Mouse (Mus musculus) left cerebral cortex, adult 8-10 months (tissue): Measurements from ENCODE around the gene Ppih. TPM values are rescaled to one million over a fixed set of nuclear protein-coding genes. Genes with fewer than 3 reads are reported as not detected.
"Not testable (repeated sequence)": the region's sequence is repeated elsewhere in the genome, so short reads cannot be mapped to it uniquely, and the experiment has no call there.

Experiments
- DNase-seq, 2 experiments: peaks; one replicate each; pipeline ENCODE4 v3.0.0; 2022; ENCODE audit warnings: low spot score in 2 of 2
- total RNA-seq, 4 experiments: library from RNA; stranded (reverse); gene quantifications; 2 replicates each; pipeline ENCODE4 v1.2.4; 2022

The Ppih gene
- total RNA-seq, 4 experiments from 2014 or later = 15.9 to 18.6 (median 17.5) TPM

DNA sequence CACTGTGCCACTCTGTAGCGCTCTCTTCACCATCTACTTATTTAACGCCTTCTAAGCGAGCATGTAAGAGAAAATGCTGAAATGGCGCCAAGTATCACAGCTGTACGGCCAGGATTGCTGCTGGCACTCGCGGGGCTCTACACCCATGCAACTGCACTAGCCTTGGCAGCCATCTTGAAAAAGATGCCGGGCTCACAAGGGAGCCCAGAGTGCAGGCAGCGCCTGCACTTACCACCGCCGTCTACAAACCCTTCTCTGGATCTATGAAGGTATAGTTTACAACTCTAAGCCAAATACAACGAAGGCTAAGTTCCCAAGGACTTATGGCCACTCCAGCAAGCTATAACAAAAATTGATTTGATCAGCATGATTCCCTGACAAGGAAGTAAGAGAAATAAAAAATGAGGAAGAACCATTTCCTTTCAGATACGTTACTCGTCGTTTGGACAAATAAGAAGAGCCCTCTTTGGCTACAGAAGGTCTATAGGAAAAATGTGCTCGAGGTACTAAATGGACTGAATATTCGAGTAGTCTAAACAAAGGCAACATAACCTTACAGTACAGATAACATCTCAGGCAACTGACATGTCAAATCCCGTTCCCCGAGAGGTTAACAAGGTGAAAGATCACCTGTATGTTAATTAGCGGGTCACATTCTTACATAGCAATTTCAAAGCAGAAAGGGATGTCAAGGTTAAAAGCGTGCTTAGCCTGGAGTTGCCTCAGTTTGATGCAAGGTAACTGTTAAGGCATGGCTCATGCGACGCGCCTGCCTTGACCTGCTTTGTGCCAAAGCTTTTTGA lies 27.4 kb downstream of the Ppih start:
- peak; percentile 26 to 56 for DNase-seq

DNA sequence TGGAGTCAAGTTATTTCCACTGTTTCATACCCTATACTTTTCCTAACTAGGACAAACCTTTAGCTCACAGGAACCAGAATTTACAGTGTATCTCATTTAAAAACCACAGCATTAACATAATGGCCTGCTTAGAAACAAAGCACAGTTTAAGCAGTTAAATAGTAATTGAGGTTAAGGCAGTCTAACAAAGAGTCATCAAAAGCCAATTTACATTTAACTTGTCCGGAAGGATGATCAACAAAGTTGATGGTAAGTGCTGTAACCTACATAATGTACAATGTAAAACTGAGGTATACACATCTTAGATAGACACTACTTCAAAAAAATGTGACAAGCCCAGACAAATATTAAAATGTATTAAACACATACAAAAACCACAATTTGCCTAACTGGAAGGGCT lies 28.4 kb downstream of the Ppih start:
- no peak for DNase-seq

DNA sequence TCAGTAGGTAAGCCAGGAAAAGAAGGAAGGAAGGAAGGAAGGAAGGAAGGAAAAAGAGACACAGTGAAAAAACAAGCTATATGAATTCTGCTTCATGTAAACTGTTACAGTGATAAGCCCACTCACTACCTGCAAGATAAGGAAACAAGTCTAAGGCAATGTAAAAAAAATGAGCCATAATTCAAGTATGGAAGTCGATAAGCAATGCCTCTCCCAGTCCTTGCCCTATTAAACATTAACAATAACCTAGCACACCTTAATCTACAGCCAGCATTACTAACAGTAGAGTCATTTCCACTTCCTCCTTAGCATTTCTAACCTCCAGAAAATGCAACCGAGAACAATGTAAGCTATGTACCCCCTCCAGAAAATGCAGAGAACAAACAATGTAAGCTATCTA lies 35.0 kb downstream of the Ppih start:
- no peak for DNase-seq

DNA sequence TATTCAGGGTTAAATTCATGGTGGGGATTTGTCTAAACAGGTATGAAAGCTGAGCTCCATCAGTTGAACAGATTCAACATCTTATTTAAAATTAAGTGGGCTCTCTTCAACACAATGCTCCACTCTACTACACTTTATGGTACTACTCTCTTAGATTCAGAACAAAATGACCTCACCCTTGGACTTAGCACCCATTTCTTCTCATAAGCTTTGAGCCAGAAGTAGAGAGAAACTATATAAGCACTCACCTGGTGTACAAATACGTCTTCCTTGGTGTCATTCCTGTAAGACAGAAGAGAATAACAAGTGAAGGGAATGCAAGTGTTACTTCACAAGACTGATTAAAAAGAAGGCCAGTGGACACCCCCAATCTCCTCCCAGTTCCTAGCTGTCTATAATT lies 35.5 kb downstream of the Ppih start:
- no peak for DNase-seq

DNA sequence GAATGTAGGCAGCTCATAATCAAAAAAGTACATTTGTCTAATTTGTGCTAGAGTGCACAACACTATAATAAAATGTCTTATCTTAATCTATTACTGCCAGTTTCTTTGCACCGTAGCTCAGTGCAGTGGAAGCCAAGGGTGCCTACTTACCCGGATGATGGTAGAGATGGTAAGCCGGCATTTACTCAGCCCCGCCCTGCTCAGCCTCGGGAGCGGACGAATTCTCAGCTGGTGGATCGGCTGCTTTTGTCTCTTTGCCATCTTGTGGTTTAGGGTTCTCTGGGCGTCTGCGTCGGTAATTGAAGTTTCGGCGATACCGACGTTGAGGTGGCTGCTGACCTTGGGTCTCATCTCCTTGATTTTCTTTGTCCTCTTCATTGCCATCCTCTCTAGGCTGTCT lies 41.6 kb downstream of the Ppih start:
- DNase-seq = not testable (repeated sequence)

DNA sequence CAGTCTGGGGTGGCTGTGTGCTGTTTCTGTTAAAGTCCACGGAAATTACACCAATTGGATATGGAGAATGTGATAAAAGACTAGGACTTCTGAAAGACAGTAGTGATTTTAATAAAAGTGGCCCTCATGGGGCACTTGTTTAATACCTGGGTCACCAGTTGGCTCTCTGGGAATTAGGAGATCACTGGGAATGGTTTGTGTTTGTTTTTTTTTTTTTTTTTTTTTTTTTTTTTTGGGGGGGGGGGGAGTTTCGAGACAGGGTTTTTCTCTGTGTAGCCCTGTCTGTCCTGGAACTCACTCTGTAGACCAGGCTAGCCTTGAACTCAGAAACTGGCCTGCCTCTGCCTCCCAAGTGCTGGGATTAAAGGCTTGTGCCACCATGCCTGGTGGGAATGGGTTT lies 44.6 kb downstream of the Ppih start:
- DNase-seq = no peak

DNA sequence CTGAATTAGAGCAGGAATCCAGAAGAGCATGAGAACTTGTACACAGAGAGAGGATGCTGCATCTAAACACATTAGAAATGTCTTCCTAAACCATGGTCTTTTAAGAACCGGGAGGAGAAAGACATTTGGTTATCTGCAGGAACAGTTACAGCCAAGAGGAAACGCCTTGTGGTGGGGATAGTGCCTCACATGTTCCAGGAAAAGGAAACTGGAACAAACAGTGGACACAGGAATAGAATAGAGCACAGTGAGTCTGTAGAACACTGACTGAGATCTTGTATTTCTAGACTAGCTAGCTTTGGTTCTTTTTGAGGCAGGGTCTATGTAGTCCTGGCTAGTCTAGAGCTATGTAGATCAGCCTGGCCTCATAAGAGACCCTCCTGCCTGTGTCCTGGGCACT lies 45.1 kb downstream of the Ppih start:
- DNase-seq = no peak

DNA sequence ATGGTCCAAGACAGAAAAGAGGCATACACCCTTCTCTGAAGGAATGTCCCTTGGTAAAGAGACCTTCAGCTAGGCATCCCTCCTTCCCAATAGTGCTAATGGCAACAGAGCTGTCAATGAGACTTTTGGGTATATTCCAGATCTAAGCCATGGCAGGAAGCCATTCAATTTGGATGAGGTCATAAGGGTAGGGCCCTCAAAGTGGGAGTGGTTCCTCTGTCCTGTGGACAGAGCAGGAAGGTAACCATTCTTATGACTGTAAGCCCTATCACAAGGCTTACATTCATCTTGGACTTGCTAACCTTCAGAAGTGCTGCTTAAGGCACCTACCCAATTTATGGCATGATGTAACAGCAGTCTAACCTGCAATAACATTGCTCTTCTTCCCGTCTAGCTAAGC lies 45.7 kb downstream of the Ppih start:
- DNase-seq = no peak

DNA sequence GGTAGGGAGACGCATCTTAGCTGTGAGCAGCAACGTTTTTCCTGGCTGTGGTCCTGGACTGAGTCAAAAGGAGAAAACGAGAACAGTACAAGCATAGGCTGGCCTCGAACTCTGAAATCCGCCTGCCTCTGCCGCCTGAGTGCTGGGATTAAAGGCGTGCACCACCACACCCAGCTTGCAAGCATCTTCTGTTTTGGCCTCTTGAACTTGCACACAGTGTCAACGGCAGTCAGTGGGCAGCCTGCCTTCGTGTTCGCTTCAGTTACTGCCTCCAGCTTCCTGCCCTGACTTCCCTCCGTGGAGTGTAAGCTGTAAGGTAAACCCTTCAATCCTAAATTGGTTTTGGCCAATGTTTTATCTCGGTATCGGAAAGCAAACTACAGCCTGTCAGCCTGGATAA lies 53.7 kb downstream of the Ppih start:
- DNase-seq = no peak

DNA sequence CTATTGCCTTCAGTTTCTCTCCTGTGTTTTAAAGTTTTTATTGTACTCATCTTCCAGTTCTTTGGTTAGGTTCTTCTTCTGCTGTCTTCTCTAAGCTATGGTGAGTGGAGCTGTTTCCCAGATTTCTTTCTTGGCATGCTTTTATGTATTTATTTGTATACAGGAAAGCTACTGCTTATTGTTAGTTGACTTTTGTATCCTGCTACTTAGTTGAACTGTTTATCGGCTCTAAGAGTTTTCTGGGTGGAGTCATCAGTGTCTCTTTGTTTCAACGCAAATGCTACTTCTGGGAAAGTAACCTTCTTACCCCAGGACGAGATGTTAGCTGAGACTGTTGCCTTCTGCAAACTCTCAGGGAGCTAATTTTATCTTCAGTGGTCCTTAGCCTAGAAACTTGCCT lies 56.9 kb downstream of the Ppih start:
- no peak for DNase-seq

DNA sequence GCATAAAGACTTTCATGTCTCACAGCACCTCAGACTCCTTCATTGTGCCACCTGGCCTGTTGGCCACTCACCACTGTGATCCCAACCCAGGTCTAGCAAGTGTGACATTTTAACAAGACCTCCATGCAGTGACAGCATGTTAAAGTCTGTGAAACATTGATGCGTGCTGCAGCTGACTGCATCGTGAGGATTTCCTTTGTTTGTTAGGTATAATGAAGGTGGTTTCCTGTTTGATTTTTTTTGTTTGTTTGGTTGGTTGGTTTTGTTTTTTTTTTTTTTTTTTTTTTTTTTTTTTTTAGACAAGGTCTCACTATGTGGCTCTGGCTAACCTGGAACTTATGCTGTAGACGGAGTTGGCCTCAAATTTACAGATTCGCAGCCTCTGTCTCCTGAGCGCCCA lies 57.9 kb downstream of the Ppih start:
- DNase-seq = no peak

DNA sequence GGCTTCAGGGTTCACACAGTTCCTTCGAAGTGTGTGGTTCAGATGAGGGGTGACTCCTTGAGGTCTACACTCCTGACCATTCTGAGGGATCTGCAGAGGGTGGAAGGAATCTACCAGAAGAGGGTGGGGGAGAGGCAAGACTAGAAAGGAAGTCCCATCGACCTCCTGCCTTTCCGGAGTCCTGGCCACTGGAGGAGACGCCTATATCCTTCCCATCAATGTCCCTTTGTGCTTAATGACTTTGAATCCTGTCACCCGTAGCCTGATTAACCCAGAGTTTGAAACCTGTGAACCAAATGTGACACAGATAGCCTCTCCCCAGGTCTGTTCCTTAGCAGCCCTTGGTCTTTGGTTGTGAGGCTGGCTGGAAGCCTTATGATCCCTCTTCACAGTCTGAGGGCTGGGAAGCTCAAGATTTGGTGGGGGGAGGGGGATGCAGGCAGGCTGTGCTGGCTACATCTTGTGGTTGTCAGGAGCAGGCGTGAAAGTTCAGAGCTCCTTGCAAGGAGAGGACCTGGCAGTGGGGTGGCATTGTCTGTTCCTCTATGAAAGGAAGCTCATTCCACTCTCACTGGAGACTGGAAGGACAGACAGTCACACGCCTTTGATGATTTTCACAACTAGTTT lies 59.1 kb downstream of the Ppih start:
- DNase-seq = no peak

DNA sequence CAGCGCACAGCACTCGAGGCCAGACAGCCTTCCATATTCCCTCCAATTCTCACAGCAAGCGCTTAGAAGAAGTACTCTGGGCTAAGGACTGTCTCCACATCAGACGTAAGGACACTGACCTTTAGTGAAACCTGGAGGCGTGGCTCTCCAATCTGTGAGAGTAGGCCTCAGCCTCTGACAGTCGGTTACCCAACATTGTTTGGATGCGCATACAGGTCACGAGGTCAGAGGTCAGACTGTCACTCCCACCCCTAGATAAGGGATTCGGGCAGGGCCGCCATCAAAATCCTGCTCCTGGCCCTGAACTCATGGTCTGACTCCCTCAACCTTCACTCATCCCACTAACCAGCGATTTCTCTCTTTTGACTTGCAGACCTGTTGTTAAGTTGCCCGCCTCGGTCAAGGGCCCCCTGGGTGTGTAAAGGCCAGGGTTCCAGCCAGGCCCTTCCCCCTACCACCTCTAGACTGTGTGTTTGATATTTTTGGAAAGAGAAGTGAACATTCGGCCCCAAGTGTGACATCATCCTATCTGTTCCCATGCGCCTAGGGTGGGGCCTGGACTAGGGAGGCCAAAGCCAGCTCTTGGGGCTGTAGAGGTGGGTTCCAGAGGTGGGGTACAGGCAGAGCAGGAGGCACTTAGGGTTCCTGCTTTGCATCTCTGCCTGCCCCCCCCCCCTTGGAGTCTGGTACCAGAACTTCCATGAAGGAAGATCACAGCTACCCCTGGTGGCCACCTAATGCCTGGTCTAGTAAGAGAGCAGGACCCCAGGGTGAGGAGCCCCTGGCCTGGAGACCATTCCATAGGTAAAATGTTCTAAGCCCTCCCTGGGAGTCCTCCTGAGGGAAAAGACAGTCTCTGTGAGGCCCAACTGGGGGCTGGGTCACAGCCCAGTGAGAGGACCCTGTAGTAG lies 60.7 kb downstream of the Ppih start:
- no peak for DNase-seq

DNA sequence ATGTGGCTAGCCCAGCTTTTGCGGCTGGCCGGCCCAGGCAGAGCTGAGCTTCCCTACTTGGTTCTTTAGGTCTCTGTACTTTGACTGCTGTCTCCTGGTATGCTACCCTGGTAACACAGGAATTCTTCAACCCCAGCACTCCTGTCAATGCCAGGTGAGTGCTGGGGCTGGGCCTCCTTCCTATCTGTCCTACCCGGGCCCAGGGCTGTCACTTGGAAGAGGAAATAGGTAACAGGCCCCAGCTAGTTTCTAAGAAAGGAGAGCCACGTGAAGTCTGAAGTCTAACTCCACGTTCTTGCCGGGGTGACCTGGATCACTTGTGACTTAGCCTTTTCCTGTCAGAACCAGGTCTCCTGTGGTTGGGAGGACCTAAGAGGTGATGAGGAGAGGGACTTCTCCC lies 63.3 kb downstream of the Ppih start:
- no peak for DNase-seq

DNA sequence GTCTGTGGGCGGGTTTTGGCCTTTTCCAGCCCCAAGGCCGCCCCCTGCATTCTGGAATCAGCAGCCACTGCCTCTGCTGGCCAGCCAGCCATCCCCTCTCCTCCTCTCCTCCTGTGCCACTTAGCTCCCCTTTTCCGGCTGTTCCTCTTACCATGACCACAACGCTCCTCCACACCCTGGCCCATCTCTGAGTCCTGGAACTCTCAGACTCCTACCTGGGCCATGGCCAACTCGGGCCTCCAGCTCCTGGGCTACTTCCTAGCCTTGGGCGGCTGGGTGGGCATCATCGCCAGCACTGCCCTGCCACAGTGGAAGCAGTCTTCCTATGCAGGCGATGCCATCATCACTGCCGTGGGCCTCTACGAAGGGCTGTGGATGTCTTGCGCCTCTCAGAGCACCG lies 65.0 kb downstream of the Ppih start, which contains the start of gene Cldn19:
TSS of gene Cldn19 (plus strand) at position 64 of the 400 bp plus-strand sequence.
- DNase-seq = no peak

DNA sequence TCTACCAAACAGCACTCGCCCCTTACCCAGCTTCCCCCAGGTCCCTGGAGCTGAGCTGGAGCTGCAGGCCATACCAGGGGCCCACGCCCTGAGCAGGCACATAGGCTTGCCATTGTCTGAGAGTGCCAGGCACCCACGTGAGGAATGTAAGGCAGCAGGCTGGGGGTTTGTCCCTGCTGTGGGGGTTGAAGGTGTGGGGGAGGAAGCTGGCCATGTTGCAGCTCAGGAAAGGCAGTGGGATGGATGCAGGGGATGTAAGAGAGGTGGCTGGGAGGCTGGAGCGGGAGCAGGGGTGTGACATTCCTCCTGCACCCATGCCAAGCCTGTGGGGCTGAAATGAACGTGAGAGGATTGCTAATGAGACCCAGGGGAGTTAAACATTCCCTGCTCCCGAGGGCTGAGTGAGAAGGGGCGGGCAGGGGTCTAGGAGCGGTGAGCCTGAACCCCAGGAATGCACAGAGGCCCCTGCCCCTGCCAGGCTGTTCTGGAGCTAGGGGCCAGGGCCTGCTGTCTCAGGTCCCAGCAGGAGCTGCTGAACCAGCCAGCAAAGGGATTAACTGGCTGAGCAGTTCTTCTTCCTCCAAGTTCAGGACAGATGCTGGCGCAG lies 66.2 kb downstream of the Ppih start:
- peak in 1 of 2 experiments; percentile 61 for DNase-seq

DNA sequence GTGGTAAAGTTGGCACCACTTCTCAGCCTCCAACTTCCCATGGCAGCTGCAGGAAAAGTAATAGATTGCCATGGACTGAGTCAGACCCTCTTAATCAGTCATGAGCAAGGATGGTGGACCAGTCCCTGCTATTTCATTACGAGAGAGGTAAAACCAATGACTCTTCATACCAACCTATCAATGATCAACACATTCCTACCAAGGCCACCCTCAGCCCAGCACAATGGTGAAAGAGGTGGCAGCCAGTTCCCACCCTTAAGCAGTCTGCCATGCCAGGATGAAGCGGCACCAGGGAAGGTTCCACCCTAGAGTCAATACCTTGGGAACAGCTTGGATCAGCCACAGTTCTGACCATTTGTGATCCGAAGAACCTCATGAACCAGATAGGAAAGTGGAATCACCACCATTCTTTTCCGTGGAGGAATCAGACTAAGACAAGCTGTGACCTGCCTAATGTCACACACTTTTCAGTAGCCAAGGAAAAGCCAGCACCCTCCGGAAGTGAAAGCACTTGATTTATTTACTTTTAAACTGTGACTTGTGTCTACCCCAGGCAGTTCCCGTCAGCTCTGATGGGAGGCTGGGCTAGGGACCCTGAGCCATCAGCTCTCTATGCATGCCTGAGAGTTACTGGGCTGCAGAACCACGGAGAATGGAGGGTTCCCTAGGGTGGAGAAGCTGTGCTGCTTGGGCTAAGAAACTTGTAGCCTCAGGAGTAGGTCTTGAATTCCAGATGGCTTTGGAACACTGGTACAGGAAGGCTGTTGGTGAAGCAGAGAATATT lies 68.1 kb downstream of the Ppih start:
- no peak for DNase-seq
